Mouse (Mus musculus) left cerebral cortex, adult 9 months (tissue): Measurements from ENCODE around the gene Phospho1.
A peak's percentile ranks its signal among the peaks of the same experiment; 100 is the strongest.

Experiments used
- DNase-seq, 2 experiments: peaks; one replicate each; pipeline ENCODE4 v3.0.0; 2022; ENCODE audit warnings: low spot score in 2 of 2

Phospho1 gene

DNA sequence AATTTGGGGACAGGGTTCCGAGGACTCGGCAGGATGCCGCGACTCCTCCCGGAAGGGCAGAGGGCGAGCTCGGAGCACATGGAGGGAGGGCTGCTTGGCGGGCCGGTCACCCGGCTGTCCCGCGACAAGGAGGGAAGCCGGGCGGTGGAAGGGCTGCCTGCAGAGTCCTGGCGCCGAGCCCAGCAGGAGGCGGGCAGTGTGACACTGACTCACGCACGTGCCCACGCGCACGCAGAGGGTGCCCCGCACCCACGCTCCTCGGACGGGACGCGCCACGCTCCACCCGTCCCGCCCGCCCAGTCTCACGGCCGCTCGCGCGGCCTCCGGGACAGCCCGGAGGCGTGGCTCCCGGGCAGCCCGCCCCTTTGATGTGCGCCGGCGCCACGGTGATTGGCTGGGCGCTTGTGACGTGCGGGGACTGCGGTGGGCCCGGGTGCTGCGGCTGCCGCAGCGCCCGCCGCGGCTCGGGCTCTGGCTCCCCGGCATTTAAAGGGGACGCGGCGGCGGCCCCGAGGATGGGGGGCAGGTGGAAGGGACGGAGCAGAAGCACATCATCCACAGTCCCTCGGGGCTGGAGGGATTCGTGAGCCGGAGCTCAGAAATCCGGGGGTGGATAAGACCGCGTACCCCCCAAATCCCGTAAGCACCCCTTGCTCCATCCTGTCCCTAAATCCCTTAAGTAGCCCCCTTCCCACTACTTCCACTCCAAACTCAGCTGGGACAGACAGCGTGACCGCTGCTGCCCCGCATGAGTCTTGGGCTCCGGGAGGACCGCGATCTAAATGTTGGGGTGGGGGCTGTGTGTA lies at the start of gene Phospho1:
TSS of gene Phospho1 (plus strand) at position 429 of the 806 bp plus-strand sequence.
- peak; percentile 58 to 83 for DNase-seq

DNA sequence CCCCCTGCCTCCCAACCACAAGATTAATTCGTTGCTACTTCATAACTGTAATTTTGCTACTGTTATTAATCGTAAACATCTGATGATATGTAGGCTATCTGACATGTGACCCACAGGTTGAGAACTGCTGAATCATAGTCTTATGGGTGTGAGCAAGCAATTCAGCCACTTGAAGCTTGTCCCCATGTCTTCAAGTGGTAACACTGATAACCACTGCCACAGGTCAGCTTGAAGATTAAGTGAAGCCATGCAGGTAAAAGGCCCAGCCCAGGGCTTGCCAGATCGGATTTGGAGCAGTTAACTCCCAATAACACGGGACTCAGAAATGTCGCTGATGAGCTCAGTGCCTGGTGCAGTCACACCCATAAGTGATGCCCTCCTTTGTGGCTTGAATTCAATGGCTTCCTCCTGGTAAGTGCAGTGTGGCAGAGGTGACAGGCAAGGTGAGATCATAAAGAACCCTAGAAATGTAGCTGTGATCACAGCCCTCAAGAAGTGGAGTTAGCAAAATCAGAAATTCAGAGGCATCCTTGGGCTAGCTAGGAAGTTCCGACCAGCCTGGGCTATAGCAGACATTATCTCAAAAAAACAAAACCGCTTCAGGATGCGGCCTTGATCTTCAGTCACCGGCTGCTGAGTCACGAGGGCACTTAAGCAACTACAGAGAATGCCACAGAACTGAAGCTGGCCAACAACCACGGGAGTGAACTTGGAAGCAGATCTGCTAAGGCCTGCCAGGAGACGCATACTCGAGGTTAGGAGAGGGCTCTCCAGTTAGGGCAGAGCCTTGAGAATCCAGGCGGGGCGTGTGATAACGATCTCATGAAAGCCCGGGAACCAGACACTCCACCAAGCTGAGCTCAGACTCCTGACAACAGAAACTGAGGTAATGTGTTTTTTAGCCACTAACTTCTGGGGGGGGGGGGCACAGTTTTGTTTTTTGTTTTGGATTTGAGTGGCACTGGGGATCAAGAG lies 46.7 kb upstream of the Phospho1 start:
- DNase-seq: no peak

DNA sequence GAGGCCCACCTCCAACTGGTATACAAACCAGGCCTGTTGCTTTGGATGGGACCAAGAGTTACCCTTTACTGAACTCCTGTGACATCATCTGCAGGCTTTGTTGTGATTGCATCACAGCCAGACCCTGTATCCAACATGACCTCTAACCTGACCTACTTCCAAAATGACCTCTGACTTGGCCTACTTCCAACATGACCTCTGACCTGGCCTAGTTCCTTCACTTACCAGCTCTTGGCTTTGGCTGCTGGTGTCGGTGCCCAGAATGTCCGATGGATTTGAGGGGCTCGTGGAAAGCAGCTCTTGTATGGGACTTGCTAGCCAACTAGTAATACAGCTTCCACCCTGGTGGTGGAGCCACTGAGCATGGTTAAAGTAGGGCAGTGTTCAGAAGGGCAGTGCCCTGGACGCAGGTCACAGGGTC lies 45.5 kb upstream of the Phospho1 start:
- DNase-seq: peak in 1 of 2 experiments; percentile 17

DNA sequence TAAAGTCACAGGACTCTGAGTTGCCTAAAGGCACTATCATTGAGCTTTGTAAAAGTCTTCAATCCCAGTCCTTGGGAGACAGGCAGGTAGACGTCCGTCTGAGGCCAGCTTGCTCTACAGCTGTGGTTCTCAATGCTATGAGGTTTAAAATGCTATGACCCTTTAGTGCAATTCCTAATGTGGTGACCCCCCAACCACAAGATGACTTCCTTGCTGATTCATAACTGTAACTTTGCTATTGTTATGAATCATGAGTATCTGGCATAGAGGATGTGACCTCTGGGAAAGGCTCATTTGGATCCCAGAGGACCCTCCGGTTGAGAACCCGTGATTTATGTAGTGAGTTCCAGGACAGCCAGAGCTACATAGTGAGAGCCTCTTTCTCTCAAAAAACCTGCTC lies 44.9 kb upstream of the Phospho1 start:
- no peak for DNase-seq

DNA sequence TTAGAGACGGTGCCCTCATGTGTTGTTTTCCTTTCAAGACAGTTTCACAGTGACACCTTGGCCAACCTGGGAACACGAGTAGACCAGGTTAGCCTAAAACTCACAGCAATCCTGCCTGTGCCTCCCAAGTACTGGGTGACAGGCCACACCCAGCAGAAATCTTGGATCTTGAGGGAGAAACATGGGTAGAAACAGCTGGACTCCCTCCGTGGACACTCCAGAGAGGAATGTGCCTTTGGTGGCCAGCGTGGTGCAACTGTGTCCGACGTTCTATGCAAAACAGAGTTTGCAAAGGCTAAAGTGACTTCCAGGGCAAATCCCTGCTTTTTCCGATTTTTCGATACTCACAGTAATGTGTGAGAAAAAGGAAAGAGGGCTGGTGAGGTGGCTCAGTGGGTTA lies 43.8 kb upstream of the Phospho1 start:
- no peak for DNase-seq

DNA sequence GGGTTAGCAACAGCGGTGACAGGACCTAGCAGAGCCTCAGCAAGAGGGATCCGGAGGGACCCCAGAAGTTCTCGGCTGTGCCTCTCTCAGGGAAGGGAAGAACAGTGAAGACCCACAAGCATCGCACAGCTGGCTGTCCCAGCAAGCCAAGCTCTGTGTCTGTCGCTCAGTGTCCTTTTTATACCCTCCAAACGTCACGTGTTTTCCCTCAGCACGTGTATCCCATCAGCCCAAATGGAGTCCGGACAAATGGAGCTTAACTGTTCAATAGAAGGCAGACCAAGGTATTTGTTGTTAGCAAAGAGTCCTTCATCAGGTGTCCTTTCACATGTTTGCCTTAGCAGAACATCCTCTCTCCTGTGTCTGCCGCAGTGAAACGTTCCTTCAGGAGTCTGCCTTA lies 42.7 kb upstream of the Phospho1 start:
- DNase-seq: no peak

DNA sequence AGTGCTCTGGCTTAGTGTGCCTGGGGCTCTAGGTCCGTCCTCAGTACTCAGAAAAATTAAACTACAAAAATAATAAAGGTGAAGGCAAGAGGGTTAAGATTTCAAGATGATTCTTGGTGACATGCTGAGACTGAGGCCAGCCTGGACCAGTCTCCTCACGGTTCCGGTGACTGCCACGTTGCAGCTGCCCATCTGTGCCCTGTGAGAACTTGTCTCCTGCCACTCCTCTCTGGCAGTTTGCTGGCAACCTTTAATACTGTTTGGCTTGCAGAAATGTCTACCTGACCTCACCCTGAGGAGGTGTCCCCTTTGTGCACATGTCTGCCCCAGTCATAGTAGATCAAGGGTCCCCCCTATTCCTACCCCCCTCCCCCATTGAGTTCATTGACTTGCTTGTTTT lies 40.8 kb upstream of the Phospho1 start:
- no peak for DNase-seq

DNA sequence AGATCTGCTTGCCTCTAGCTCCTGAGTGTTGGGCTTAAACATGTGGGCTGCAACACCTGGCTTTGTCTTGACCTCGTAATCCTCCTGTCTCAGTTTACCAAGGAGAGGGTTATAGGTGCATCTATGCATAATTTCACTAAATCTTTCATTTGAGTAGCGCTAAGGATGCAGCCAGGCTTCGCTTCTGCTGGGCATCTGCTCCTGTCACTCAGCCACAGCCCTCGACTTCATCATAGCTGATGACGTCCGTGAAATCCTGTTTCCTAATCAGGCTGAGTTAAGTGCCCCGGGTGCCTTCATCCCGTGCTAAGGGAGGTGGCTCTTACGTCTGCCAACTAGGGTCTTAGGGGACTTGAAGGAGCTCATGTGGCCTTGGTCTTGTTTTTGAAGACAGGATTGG lies 40.3 kb upstream of the Phospho1 start:
- DNase-seq: no peak

DNA sequence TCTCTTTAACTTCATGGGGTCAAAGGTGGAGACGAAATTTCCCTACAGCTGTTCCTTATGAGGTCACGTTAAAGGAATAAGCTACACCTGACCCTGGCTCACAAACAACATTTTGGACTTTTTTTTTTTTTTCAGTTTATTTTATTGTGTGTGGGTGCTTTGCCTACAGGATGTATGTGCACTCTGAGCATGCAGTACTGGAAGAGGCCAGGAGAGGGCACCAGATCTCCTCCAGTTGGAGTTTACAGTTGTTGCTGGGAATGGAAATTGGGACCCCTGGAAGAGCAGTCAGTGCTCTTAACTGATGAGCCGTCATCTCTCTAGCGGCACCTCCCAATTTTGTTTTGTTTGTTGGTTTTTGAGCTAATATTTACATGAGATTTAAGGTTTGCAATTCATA lies 38.6 kb upstream of the Phospho1 start:
- no peak for DNase-seq

DNA sequence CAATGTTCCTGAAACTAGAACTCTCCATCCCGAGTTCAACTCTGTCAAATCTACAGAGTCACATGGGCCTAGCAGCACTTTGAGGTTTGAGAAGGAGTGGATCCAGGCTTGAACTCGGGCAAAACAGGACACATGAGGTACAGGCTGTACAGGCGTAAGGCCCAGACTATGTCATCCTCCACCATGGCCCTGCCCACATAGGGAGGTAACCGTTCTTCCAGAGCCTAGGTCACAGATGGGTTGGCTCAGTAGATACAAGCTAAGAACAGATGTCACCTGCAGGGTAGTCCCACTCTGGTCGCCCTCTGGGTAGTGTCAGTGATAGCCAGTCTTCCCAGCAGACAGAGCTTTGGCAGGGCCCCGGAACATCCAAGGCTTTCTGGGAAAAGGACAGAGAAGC lies 37.8 kb upstream of the Phospho1 start:
- no peak for DNase-seq

DNA sequence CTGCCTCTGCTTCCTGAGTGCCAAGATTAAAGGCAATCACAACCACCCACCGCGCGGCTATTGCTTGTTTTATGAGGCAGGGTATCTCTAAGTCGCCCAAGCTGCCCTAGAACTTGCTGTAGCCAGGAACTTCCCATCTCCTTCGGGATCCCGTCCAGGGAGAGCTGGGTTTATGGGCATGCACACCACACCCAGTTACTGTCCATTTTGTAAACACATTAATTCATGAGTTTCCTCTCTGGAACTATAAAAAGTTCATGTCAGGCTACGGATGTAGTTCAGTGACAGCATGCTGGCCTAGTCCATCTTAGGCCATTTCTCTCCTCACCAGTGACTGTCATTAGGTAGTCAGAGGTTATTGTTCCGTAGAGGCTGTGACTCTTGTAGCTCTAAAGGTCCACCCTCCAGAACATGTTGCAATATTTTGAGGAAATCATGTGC lies 34.8 kb upstream of the Phospho1 start:
- DNase-seq: no peak

DNA sequence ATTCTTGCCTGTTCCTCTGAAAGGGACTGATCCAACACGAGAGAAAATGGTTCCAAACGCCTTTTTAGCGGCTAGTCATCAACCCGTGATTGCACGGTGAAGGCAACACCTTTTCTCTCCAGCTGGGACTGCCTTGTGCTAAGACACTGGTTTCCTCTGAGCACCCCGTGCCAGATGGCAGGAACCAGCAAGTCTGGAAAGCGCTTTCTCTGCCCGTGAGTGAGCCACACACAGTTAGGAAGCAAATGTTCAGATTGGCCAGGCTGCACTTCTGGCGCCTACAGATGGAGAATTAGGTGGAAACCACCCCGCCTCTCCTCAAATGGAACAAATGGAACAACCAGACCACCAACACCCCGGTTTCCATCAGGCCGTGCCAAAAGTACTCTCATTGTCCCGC lies 32.5 kb upstream of the Phospho1 start:
- peak; percentile 19 to 78 for DNase-seq

DNA sequence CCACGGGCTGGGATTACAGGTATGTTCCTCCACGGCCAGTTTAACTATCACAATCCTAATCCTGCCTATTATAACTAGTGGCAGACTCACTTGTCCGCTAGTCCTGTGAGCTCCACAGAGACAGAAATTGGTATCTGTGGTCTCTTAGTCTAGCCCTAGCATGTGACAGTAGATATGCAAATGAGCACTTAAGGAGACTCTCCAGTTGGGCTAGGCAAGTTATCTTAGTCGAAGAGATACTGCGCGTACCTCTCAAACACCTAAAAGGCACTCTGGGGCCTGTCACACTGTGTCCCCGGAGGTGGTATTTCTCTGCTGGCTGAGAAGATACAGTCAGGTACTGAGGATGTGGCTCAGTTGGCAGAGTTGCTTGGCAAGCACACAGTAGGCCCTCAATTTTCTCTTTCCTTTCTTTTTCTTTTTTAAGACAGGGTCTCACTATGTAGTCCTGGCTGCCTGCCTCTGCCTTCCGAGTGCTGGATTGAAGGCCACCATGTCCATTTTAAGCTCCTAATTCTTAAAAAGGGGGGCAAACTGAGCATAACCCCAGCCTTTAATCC lies 31.3 kb upstream of the Phospho1 start:
- no peak for DNase-seq

DNA sequence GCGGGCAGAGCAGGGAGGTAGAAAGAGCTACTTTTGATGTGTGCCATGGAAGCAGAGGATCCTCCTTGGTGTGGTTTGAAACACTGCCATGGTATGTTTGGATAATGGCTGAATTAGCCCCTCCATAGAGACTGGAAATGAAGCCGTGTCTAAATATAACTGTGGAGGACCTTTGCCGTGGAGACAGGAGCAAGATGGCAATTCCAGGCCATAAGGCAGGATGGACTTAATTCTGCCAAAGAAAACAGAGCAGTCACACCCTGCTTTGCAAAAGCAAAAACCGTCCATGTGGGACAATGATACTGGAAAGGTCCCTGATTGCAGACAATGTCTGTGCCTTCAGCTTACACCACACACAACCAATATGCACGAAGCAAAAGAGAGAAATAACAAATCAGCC lies 30.1 kb upstream of the Phospho1 start:
- DNase-seq: no peak

DNA sequence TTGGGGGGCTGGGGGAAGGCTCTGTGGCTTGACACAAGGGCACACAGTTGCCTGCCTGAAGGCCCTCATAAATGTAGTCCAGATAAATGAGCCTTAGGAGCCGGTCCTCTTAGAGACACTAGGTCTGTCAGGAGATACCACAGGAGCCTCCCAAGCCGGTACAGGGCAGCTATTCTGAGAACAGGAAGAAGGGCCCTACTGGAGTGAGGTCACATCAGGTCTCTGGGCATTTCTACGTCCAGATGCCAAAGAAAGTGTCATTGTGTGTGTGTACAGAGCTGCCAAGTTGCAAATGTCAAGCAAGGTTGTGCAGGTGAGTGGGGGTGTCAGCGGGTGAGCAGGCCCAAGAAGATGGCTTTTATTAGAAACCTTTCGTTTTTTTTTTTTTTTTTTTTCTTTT lies 28.7 kb upstream of the Phospho1 start:
- no peak for DNase-seq

DNA sequence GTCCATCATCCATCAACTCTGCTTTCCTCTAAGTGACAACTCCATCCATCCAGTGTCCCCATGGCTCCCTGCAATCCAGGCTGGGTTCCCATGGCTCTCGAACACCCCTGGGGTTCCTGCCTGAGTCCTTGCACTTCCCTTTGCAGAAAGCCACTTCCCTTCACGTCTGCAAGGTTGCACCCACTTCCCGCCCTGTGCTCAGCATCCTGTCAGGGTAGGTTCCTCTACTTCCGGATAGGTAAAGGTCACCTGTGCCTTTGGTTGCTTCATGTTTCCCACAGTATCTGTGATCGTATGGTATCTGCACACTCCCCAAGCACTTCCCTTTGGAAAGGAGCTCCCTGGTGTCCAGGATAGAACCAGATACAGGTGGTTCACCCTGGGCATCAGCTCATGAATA lies 19.3 kb upstream of the Phospho1 start:
- DNase-seq: no peak

DNA sequence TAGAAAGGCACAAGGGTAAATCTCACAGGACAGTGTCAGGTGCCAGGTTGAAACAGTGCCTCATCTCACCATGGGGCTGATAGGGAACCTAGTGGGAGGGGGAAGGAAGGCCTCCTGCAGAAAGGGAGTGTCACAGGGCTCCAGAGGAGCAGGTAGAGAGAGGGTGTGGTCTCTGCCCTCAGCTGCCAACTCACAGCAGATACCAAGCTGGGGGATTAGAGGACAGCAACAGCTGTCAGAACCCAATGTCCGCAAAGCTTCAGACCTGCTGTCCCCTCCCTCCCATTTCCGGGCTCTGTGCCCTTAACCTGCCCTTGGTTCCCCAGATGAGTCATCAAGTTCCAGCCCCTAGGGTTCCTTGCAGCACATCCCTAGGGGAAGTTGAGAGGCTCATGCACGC lies 18.8 kb upstream of the Phospho1 start:
- no peak for DNase-seq

DNA sequence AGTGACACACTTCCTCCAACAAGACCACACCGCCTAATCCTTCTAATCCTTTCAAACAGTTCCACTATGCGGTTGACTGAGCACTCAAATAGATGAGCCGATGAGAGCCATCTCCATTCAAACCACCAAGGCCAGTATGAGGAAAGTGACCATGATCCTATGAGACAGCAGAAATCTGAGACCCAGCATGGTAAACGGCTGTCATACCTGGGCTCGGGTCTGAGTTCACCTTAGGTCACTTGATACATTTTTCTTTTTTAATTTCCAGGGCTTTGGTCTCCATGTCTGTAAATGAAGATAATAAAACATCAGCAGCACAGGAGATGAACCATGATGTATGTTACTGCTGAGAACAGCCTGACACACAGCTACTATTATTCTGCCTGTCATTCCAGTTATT lies 16.4 kb upstream of the Phospho1 start:
- DNase-seq: no peak

DNA sequence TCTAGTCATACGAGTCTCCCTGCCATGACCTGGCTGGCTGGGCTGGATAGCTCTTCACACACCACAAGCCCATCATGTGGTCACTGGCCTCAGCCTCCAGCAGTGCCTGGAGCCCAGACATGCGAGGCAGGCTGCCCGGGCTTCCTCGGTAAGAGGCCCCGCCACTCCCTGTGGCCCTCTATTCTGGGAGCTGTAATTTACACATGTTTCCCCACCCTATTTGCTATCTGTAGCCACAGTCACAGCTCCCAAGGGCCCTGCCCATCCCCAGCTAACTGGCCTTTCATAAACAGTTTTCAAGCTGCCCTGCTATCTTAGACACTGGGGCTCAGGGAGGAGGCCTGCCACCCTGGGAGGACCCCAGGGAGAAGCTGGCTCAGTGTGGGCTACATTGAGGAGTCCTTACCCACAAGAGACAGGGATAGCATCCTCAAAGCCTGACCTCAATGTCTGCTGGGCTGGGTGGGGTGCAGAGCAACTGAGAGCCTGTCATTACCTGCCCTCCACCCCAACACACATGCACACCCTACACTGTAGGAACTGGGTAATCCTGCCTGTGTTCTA lies 15.8 kb upstream of the Phospho1 start:
- no peak for DNase-seq

DNA sequence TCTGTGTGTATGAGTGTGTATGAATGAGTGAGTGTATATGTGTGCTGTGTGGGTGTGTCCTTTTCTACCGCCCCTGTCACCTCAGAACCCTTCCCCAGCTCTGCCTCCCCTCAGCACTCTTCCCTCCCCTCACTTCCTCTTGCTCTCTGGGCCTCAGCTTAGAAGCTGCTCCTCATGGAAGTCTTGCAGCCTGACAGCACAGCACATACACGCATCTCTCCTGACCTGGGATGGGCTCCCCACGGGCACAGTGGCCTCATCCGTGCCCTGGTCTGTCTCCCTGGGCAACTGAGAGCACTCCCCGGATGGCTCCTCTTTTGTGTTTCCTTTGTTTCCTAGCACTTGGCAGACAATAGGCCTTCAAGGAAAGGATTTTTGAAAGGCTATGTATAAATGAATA lies 14.7 kb upstream of the Phospho1 start:
- no peak for DNase-seq

DNA sequence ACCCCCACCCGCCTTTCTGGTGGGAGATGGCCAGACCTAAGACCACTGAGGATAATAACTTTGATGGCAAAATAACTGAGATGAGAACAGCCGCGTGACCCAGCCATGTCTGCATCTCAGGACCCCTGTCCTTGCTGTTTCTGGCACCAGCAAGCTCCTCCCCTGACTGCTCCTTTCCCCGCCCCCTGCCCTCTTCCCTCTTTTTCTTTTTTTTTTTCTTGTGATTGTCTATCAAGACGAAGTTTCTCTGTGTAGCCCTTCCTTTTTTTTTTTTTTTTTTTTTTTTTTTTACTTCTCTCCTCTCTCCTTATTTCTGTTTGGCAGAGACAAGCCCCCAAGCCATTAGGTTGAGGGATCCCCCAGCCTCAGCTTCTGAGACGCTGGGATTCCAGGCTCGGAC lies 13.5 kb upstream of the Phospho1 start:
- no peak for DNase-seq

DNA sequence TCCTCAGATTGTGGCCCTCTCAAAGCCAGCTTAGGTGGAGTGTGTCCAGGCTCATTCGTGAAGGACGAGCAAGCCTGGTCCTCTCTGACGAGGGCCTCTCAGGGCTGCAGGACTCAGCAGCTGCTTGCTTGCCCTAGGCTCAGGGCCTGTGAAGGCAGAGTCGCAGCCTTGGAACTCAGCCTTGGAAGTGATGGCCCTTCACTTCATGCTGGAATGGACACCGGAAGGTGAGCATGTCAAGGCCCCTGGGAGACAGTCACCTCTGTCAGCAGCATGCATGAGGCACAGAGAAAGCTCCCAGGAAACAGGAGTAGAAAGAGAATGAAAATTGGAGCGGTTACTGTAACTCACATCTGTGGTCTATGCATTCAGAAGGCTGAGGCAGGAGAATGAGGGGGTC lies 12.6 kb upstream of the Phospho1 start:
- no peak for DNase-seq
